In genomic region chr4:53632011-53632349, GRCm38 (mm10) we compare ENCODE assay signal across 8 mouse cellular contexts. TPM values are rescaled to one million over a fixed set of nuclear protein-coding genes. Genes with fewer than 3 reads are reported as not detected.
A peak's percentile ranks its signal among the peaks of the same experiment; 100 is the strongest.
DNase-seq lines count a peak whose midpoint lies in the region; ATAC-seq and TF ChIP-seq lines count a peak whose summit lies in the region.

No protein-coding gene starts in this region.

- no peak for TF ChIP-seq EP300 in heart, postnatal 0 days (IDR thresholded peaks at IDR 0.05; ENCODE audit: low read depth)

- peak overlapping the region; percentile 77 for H3K4me2 ChIP-seq in heart, postnatal 0 days (ENCODE audit: low read depth, low read length)
- H3K4me2 ChIP-seq in hindbrain, postnatal 0 days (ENCODE audit: low read depth, low read length): peak overlapping the region; percentile 81
- H3K4me2 ChIP-seq in midbrain, embryonic 14.5 days (ENCODE audit: low read length): peak overlapping the region; percentile 84

- TF ChIP-seq CTCF in heart, postnatal 0 days (IDR thresholded peaks at IDR 0.05; ENCODE audit: low read depth): no peak
- no peak for TF ChIP-seq CTCF in brain, embryonic 14.5 days (IDR thresholded peaks at IDR 0.05; ENCODE audit: borderline replicate concordance, extremely low read depth, insufficient read depth, insufficient read length)
- no peak for TF ChIP-seq CTCF in hindbrain, postnatal 0 days (IDR thresholded peaks at IDR 0.05; ENCODE audit: low read depth)

- H3K27ac ChIP-seq in heart, postnatal 0 days (ENCODE audit: low read depth): peak overlapping the region; percentile 61; the same call in 1 of the 2 replicates
- H3K27ac ChIP-seq in hindbrain, postnatal 0 days: peak overlapping the region; percentile 78
- peak overlapping the region; percentile 94 for H3K27ac ChIP-seq in midbrain, embryonic 14.5 days (replicated peaks; ENCODE audit: low read depth, low read length)

- H3K36me3 ChIP-seq in heart, postnatal 0 days (replicated peaks; ENCODE audit: control insufficient read depth, insufficient read depth, low read length): no peaks in the 10 kb centered on the region
- no peaks in the 10 kb centered on the region for H3K36me3 ChIP-seq in hindbrain, postnatal 0 days (ENCODE audit: insufficient read depth, low read length)
- no peaks in the 10 kb centered on the region for H3K36me3 ChIP-seq in midbrain, embryonic 14.5 days (ENCODE audit: control insufficient read depth, insufficient read depth, low read length)

- intact Hi-C loops in heart, postnatal 36 days (cut with DNase I): no loop called here

- peak; percentile 27 for DNase-seq in heart, postnatal 0 days (ENCODE audit: low spot score)
- DNase-seq in heart, postnatal 36 days: no peak
- peak; percentile 74 for DNase-seq in brain, embryonic 14.5 days (ENCODE audit: low read depth)
- DNase-seq in hindbrain, postnatal 0 days (ENCODE audit: low spot score): no peak
- DNase-seq in midbrain, embryonic 14.5 days: no peak
- no peak for DNase-seq in embryo, embryonic 11 days
- DNase-seq in thymus, postnatal 14 days: no peak
- no peak for DNase-seq in spleen, adult 18-20 months

- no peaks in the 10 kb centered on the region for H3K9me3 ChIP-seq in heart, postnatal 0 days (replicated peaks; ENCODE audit: control insufficient read depth, low read length)
- H3K9me3 ChIP-seq in hindbrain, postnatal 0 days (ENCODE audit: low read length): no peaks in the 10 kb centered on the region
- no peaks in the 10 kb centered on the region for H3K9me3 ChIP-seq in midbrain, embryonic 14.5 days (ENCODE audit: control insufficient read depth, low read length)

- H3K4me3 ChIP-seq in heart, postnatal 0 days (ENCODE audit: low read depth, low read length): peak overlapping the region; percentile 82
- H3K4me3 ChIP-seq in hindbrain, postnatal 0 days (ENCODE audit: low read length): peak overlapping the region; percentile 89
- peak overlapping the region; percentile 84 for H3K4me3 ChIP-seq in midbrain, embryonic 14.5 days (replicated peaks; ENCODE audit: low read depth, low read length)

- TF ChIP-seq POLR2A in brain, embryonic 14.5 days (IDR thresholded peaks at IDR 0.05; ENCODE audit: borderline replicate concordance, extremely low read depth, insufficient read depth, insufficient read length, poor library complexity, severe bottlenecking): no peak

- peaks cover 9% of the 10 kb centered on the region for H3K4me1 ChIP-seq in heart, postnatal 0 days (ENCODE audit: control insufficient read depth, insufficient read depth)
- H3K4me1 ChIP-seq in hindbrain, postnatal 0 days (ENCODE audit: insufficient read depth, low read length): peaks cover 12% of the 10 kb centered on the region; the same call in 1 of the 2 replicates
- peaks cover 53% of the 10 kb centered on the region for H3K4me1 ChIP-seq in midbrain, embryonic 14.5 days (ENCODE audit: control insufficient read depth, insufficient read depth, low read length)

- peak overlapping the region; percentile 81 for H3K9ac ChIP-seq in heart, postnatal 0 days (replicated peaks; ENCODE audit: low read depth, low read length)
- H3K9ac ChIP-seq in hindbrain, postnatal 0 days (replicated peaks; ENCODE audit: low read length): peak overlapping the region; percentile 80
- peak overlapping the region; percentile 90 for H3K9ac ChIP-seq in midbrain, embryonic 14.5 days (replicated peaks; ENCODE audit: low read length)

- no peaks in the 10 kb centered on the region for H3K27me3 ChIP-seq in heart, postnatal 0 days (ENCODE audit: control insufficient read depth, insufficient read depth, low read length)
- no peaks in the 10 kb centered on the region for H3K27me3 ChIP-seq in hindbrain, postnatal 0 days (ENCODE audit: insufficient read depth, low read length)
- H3K27me3 ChIP-seq in midbrain, embryonic 14.5 days (ENCODE audit: control insufficient read depth, insufficient read depth, low read length): no peaks in the 10 kb centered on the region

- ATAC-seq in heart, postnatal 0 days (ENCODE audit: insufficient read depth, low read depth): no peak
- no peak for ATAC-seq in hindbrain, postnatal 0 days
- ATAC-seq in midbrain, embryonic 14.5 days (ENCODE audit: low FRiP score, low TSS enrichment): no peak

- WGBS in heart, postnatal 0 days: 4% methylated on average over 5 of the region's 5 CpGs
- under 1% methylated on average over 5 of the region's 5 CpGs for WGBS in hindbrain, postnatal 0 days
- under 1% methylated on average over 5 of the region's 5 CpGs for WGBS in midbrain, embryonic 14.5 days

RNA-seq across cellular contexts. Expression of gene Fsd1l, which starts 0.7 kb away (rescaled TPM):
- total RNA-seq in heart, postnatal 0 days (2014; rRNA removed; ENCODE audit: low replicate concordance): 6.3 and 8.1 TPM in 2 replicates
- 7.0 and 7.8 TPM in 2 replicates for polyA plus RNA-seq in heart, postnatal 0 days (2015; fragmentation: Nextera tagmentation; extraction: Ambion mirVana)
- total RNA-seq in heart, postnatal 36 days (2021): 10 to 100 TPM; 43.6 to 47.7 TPM
- 24.9 and 27.1 TPM in 2 replicates for polyA plus RNA-seq in brain, embryonic 14.5 days (2012; rRNA removed)
- total RNA-seq in hindbrain, postnatal 0 days (2014; rRNA removed): 21.4 and 23.0 TPM in 2 replicates
- polyA plus RNA-seq in hindbrain, postnatal 0 days (2015; fragmentation: Nextera tagmentation; extraction: Ambion mirVana): 22.1 and 22.6 TPM in 2 replicates
- 37.0 and 41.5 TPM in 2 replicates for polyA plus RNA-seq in midbrain, embryonic 14.5 days (2014; fragmentation: Nextera tagmentation; extraction: Ambion mirVana)

Comparison
In these comparisons a context has a peak if more than half of its experiments do, and no peak if none do; other contexts are left out.
1. DNase-seq: peak in heart, postnatal 0 days (single experiment) and brain, embryonic 14.5 days (single experiment); none in heart, postnatal 36 days (0 of 2), hindbrain, postnatal 0 days (single experiment), midbrain, embryonic 14.5 days (single experiment), embryo, embryonic 11 days (single experiment), thymus, postnatal 14 days (single experiment) and spleen, adult 18-20 months (0 of 2).
2. Peak in every context shown above with its lines, with median percentiles within 50 percentile points of each other: H3K27ac ChIP-seq, H3K4me2 ChIP-seq, H3K4me3 ChIP-seq and H3K9ac ChIP-seq.